Comparison of ENCODE assay signal across 15 mouse cellular contexts in genomic region chr6:130237536-130237935, GRCm38 (mm10). TPM values are rescaled to one million over a fixed set of nuclear protein-coding genes. Genes with fewer than 3 reads are reported as not detected.
"Had no signal": no experiment of that assay in that cellular context is flagged by ENCODE, and none has a peak within 500 bp of the region (broad histone marks: within the 10 kb centered on the region; RNA-seq: fewer than 3 reads in every experiment).

No protein-coding gene starts in this region.

- DNase-seq: liver, postnatal 0 days; lung, adult 2 months; lung, postnatal 14 days; lung, postnatal 36 days; retina, postnatal 1 day; right cerebral cortex, adult 18-20 months; right cerebral cortex, postnatal 25 days; right cerebral cortex, postnatal 4 days; thymus, adult 2 months; thymus, postnatal 25 days; thymus, postnatal 4 days had no signal

- ATAC-seq: liver, postnatal 0 days; lung, postnatal 0 days; midbrain, embryonic 13.5 days; midbrain, embryonic 15.5 days had no signal

RNA-seq across cellular contexts. Expression of gene Klra7, which starts 4.4 kb away (rescaled TPM):
- total RNA-seq: midbrain, postnatal 0 days had no signal

RNA-seq across cellular contexts. Expression of gene Klra10, which starts 44.2 kb away (rescaled TPM):
- total RNA-seq: midbrain, postnatal 0 days had no signal

RNA-seq across cellular contexts. Expression of gene Klra9, which starts 44.6 kb away (rescaled TPM):
- total RNA-seq: midbrain, postnatal 0 days had no signal
